Mouse (Mus musculus) heart, adult 2 months (tissue): Measurements from ENCODE around the gene Fam120c. TPM values are rescaled to one million over a fixed set of nuclear protein-coding genes. Genes with fewer than 3 reads are reported as not detected.
A peak's percentile ranks its signal among the peaks of the same experiment; 100 is the strongest.

Source experiments
- DNase-seq, 2 experiments: peaks; one replicate each; pipeline ENCODE4 v3.0.0; 2021
- H3K27ac ChIP-seq: fragments of 200-600 bp; 2 replicates; pipeline ENCODE4 v1.8.1; 2022
- H3K27me3 ChIP-seq: fragments of 200-500 bp; 2 replicates; pipeline ENCODE4 v1.6.1; 2012; ENCODE audit warnings: mild to moderate bottlenecking, low read length, inconsistent platforms, mixed read lengths; ENCODE audit not compliant: control insufficient read depth, insufficient read depth
- H3K36me3 ChIP-seq: fragments of 200-500 bp; 2 replicates; pipeline ENCODE4 v1.6.1; 2012; ENCODE audit warnings: low read length, inconsistent platforms; ENCODE audit not compliant: control insufficient read depth, insufficient read depth
- H3K4me1 ChIP-seq: fragments of 200-500 bp; 2 replicates; pipeline ENCODE4 v1.6.1; 2011; ENCODE audit warnings: low read length; ENCODE audit not compliant: control insufficient read depth, insufficient read depth
- H3K4me3 ChIP-seq: fragments of 200-600 bp; 2 replicates; pipeline ENCODE4 v1.8.1; 2022
- H3K79me2 ChIP-seq: fragments of 200-500 bp; replicated peaks from 2 replicates; pipeline ENCODE4 v1.6.1; 2012; ENCODE audit warnings: mild to moderate bottlenecking, inconsistent platforms, low read length, moderate library complexity, mixed read lengths; ENCODE audit not compliant: control insufficient read depth, insufficient read depth
- H3K9ac ChIP-seq: fragments of 200-500 bp; 2 replicates; pipeline ENCODE4 v1.6.1; 2012; ENCODE audit warnings: low read depth, mild to moderate bottlenecking, control low read depth, inconsistent platforms, low read length, mixed read lengths
- CTCF ChIP-seq: fragments of 200-600 bp; IDR thresholded peaks from 2 replicates; pipeline ENCODE4 v1.8.1; 2022; ENCODE audit warnings: antibody characterized with exemption, mild to moderate bottlenecking, moderate library complexity
- EP300 ChIP-seq: fragments of 200-500 bp; IDR thresholded peaks from 2 replicates; pipeline ENCODE4 v1.6.1; 2011; ENCODE audit warnings: low read depth, low read length, control low read depth; ENCODE audit not compliant: insufficient read depth
- POLR2A ChIP-seq: fragments of 200-500 bp; IDR thresholded peaks from 2 replicates; pipeline ENCODE4 v1.6.1; 2011; ENCODE audit warnings: mild to moderate bottlenecking, low read depth, low read length, control low read depth; ENCODE audit not compliant: insufficient read depth
- WGBS: fragments of 180-500 bp; shearing (Covaris S2); methylation state at CpG from one replicate; pipeline ENCODE4 v1.1.7; 2018; 5-methylcytosine and 5-hydroxymethylcytosine counted together
- intact Hi-C: fragments of 180-260 bp; cut with DNase I; formaldehyde crosslinking; loops from one replicate; pipeline ENCODE4 v1.15.1; 2025
- polyA plus RNA-seq: library from polyadenylated mRNA; depleted of rRNA; stranded (reverse); fragments of >200 nt; gene quantifications from 2 replicates; pipeline ENCODE4 v1.2.3, GENCODE M21; 2012
- total RNA-seq, 2 experiments: library from RNA; stranded (reverse); gene quantifications; 2 replicates each; pipeline ENCODE4 v1.2.3; 2021

Fam120c gene
- total and polyA plus RNA-seq, 3 experiments: 3.0 to 14.0 (median 12.8) TPM

DNA sequence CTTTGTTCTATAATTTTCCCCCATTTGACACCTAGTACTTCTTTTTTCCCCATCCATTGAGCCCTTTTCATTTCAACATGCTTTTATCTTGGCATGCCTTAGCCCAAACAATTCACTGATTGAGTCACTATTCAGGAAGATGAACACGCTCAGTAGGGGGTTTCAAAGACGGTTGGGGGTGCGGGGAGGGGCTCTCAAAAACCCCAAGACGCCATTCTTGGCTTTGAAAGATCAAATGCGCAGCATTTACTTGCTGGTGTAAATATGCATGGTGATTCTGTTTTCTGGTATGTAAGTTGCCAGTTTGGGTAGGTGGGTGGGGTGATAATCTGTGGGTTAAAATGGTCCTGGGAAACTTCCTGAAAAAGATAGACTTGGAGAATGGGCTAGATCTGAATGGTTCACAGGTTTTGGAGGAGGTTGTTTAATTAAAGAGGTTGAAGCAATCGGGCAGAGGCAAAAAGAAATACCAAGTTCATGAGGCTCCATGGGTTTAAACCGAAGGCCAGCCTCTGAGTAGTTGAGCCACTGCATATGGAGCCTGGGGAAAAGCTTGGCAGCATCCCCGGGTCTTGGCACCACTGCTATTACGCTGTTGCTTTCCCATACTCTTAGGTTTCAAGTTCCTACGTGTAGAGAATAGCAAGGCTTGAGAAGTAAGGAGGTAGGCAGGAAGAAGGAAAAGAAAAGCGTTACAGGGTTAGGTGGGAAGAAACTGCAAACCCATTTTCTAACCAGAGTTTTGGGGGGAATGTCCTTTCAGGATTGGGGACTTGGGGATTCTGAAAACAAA lies 1.6 kb downstream of the Fam120c start:
- Histone ChIP-seq H3K36me3 (no peaks in the 10 kb centered on the region; the same call in 1 of the 2 replicates), H3K4me1 (peaks cover 2% of the 10 kb centered on the region), H3K27me3 (no peaks in the 10 kb centered on the region), H3K4me3 (no peak overlapping the region), H3K27ac (no peak overlapping the region), H3K9ac (no peak overlapping the region), H3K79me2 (no peaks in the 10 kb centered on the region)
- no peak for TF ChIP-seq EP300
- no peak for TF ChIP-seq CTCF
- TF ChIP-seq POLR2A: no peak
- WGBS: 33% methylated on average over 11 of the region's 11 CpGs
- intact Hi-C loops: loop anchor here (10.0 kb wide), 1 partner anchor 179 kb away; the partner anchor contains the start of gene Phf8
- peak in 1 of 2 experiments; percentile 3 for DNase-seq

DNA sequence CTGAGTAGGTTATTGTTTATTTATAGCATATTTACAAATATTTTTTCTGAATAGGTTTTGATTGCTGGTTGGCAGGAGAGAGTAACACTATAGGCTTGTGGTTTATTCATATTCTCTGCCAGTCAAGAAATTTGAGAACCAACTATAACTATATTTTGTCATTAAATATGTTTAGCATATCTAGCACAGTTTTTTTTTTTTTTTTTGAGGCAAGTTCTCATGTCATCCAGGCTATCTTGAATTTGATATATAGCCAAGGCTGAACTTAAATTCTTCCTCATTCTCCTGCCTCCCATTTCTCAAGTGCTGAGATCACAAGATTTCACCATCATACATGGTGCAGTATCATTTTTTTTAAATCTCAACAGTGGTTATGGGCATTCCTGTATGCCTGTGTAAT lies 3.3 kb downstream of the Fam120c start:
- H3K79me2 ChIP-seq: no peaks in the 10 kb centered on the region
- H3K27me3 ChIP-seq: no peaks in the 10 kb centered on the region
- intact Hi-C loops: loop anchor here (10.0 kb wide), 1 partner anchor 178 kb away; the partner anchor contains the start of gene Phf8
- DNase-seq: no peak
- no peak overlapping the region for H3K9ac ChIP-seq
- H3K36me3 ChIP-seq: no peaks in the 10 kb centered on the region; the same call in 1 of the 2 replicates
- no peak for TF ChIP-seq POLR2A
- TF ChIP-seq EP300: no peak
- TF ChIP-seq CTCF: no peak
- peaks cover 2% of the 10 kb centered on the region for H3K4me1 ChIP-seq
- H3K27ac ChIP-seq: no peak overlapping the region
- H3K4me3 ChIP-seq: no peak overlapping the region

DNA sequence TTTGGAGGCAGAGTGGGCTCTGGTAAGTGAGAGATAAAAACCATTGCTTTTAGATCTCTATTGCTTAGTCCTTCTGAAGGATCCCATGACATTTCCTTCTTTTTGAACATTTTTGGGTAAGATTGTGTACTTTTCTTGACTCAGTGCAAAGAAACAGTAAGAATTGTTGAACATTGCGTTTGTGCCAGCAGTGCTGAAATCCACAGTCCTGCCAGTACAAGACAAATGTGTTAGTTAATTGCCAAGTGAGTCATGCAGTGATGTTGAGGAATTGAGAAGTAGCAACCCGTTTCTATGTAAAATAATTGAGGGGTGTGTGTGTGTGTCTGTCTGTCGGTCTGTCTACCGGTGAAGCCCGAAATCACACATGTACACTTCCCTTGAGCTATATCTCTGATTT lies 5.3 kb downstream of the Fam120c start:
- Histone ChIP-seq H3K27ac (no peak overlapping the region), H3K4me3 (no peak overlapping the region), H3K27me3 (no peaks in the 10 kb centered on the region), H3K36me3 (no peaks in the 10 kb centered on the region; the same call in 1 of the 2 replicates), H3K9ac (no peak overlapping the region), H3K4me1 (peaks cover 2% of the 10 kb centered on the region), H3K79me2 (no peaks in the 10 kb centered on the region)
- intact Hi-C loops: loop anchor here (10.0 kb wide), 1 partner anchor 175 kb away; the partner anchor contains the start of gene Phf8
- DNase-seq: peak in 1 of 2 experiments; percentile 7
- 77% methylated on average over 5 of the region's 5 CpGs for WGBS
- no peak for TF ChIP-seq EP300
- no peak for TF ChIP-seq POLR2A
- TF ChIP-seq CTCF: no peak

DNA sequence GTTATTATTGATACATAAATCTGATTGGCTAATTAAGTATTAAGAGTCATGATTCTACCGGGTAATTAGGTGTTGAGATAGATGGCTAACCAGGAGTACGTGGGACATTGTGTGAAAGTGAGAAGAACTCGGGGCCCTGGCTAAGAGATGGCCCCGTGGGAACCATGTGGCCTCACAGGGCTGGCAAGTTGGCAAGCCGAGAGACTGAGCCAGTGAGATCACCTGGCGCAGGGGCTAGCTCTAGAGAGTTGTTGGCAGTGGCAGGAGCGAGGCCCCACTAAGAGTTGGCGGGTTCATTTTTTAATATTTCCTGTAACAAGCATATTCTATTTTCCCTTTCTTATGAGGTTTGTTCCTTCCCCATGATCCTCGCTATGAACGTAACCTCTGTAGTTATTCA lies 74.8 kb downstream of the Fam120c start:
- intact Hi-C loops: no loop called here
- no peaks in the 10 kb centered on the region for H3K27me3 ChIP-seq

DNA sequence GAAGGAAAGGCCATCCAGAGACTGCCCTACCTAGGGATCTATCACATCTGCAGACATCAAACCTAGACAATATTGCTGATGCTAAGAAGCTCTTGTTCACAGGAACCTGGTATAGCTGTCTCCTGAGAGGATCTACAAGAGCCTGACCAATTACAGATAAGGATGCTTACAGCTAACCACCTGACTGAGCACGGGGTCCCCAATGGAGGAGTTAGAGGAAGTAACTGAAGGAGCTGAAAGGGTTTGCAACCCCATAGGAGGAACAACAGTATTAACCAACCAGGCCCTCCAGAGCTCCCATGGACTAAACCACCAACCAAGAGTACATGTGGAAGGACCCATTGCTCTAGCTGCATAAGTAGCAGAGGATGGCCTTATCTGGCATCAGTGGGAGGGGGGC lies 76.8 kb downstream of the Fam120c start:
- WGBS: 86% methylated on average over 1 of the region's 1 CpGs
- no peaks in the 10 kb centered on the region for H3K36me3 ChIP-seq
- no peak for DNase-seq
- H3K4me3 ChIP-seq: no peak overlapping the region
- no peak overlapping the region for H3K9ac ChIP-seq
- no peaks in the 10 kb centered on the region for H3K4me1 ChIP-seq
- TF ChIP-seq POLR2A: no peak
- no peak for TF ChIP-seq EP300
- no peak for TF ChIP-seq CTCF
- H3K79me2 ChIP-seq: no peaks in the 10 kb centered on the region
- intact Hi-C loops: no loop called here
- no peak overlapping the region for H3K27ac ChIP-seq
- no peaks in the 10 kb centered on the region for H3K27me3 ChIP-seq

More for the DNA sequence above, 74.8 kb downstream of the Fam120c start:
- H3K79me2 ChIP-seq: no peaks in the 10 kb centered on the region
- TF ChIP-seq POLR2A: no peak
- TF ChIP-seq CTCF: no peak
- TF ChIP-seq EP300: no peak
- H3K9ac ChIP-seq: no peak overlapping the region
- no peak overlapping the region for H3K4me3 ChIP-seq
- no peaks in the 10 kb centered on the region for H3K4me1 ChIP-seq
- no peak for DNase-seq
- H3K27ac ChIP-seq: no peak overlapping the region
- WGBS: 87% methylated on average over 10 of the region's 10 CpGs
- no peaks in the 10 kb centered on the region for H3K36me3 ChIP-seq

DNA sequence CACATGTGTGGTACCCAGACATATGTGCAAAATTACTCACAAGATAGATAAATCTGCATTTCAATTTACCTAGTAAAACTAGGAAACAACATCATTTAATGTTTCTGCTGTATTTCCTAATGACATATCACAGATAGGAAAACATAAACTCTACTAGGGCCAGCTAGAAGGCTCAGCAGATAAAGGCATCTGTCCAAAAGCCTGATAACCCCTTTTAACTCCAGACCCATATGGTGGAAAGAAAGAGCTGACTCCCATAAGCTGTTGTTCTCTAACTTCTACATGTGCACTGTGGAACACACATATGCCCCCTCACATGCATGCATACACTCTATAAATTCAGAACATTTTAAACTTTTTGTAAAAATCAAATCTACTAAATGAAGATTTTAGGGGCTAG lies 99.7 kb downstream of the Fam120c start:
- no peak overlapping the region for H3K9ac ChIP-seq
- H3K36me3 ChIP-seq: no peaks in the 10 kb centered on the region
- DNase-seq: no peak
- intact Hi-C loops: no loop called here
- H3K27ac ChIP-seq: no peak overlapping the region
- H3K27me3 ChIP-seq: no peaks in the 10 kb centered on the region
- TF ChIP-seq POLR2A (no peak), EP300 (no peak), CTCF (no peak)
- H3K4me3 ChIP-seq: no peak overlapping the region
- no peaks in the 10 kb centered on the region for H3K4me1 ChIP-seq
- no peaks in the 10 kb centered on the region for H3K79me2 ChIP-seq
